Mouse (Mus musculus) monocyte, adult 59 days (primary cell): ENCODE results near the gene Rnase1. TPM values are rescaled to one million over a fixed set of nuclear protein-coding genes. Genes with fewer than 3 reads are reported as not detected.

Source experiments
- total RNA-seq, 2 experiments: library from RNA; stranded (reverse); gene quantifications; one replicate each; pipeline ENCODE4 v1.2.4; 2023

Gene Rnase1
- total RNA-seq, result under 1 TPM; 0.50 to 0.73 TPM

DNA sequence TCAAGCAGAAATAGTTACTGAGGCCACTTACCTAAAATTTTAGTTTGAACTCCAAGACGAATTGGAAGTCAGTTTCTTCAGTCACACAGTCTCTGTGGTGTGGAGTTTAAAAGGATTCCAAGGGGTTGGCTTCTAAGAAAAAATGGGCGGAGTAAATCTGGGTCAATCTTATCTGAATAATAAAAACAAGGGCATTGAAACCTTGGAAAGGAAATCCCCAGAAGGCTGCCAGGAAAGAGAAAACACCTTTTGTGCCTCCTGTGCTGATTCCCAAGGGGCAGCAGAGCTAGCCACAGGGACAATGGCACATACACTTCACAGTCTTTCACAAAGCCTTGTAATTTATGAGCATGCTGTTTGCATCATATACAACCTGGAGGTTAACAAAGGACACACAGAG is at the start of gene Rnase1:
Gene Rnase1 (minus strand): TSS at position 101 of the 400 bp plus-strand sequence.

GRCm38 (mm10) chr14:51161976-51162375 is 15.4 kb upstream of the Rnase1 start, which contains the start of gene Rnase2b:
Rnase2b (plus strand) TSS chr14:51162260.

DNA sequence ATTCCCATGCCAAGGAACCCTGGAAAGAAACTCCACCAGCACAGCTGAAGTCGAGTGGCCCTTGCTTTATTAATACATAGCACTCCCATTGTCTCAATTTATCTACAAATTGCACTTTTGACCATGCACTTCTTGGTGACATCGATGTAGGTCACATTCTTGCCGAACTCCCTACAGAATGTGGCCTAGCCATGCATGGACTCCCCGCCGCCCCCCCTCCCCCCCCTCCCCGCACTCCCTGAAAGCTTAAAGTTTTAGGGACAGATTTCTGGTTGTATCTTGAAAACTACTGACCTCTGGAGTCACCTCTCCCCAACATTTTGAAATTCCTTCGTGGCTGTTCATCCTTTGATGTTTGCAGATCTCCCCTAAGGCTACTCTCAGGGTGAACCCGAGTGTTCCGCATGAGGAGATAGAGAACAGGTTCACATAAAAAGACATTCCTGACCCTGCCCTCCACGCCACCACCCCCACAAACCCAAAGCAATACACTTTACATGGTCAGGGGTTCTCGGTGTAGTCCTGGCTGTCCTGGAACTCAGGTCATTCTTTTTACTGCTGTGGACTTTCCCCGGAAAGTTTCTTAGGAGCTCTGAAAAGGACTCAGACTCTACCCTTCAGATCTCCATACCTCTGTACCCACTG is 32.5 kb downstream of the Rnase1 start, which contains the start of gene Eddm3b:
Gene Eddm3b (plus strand): TSS at position 511 of the 645 bp plus-strand sequence.

Other genes with a start within 250 kb of the Rnase1 start
- gene Klhl33, start 249.3 kb downstream of the Rnase1 start, total RNA-seq, result under 1 TPM; 0.79 to 0.94 TPM
- 10 to 100 TPM; 43.9 to 48.1 TPM for gene Osgep, start 221.9 kb downstream of the Rnase1 start, total RNA-seq
- 10 to 100 TPM; 26.9 to 33.2 TPM for gene Apex1, start 221.8 kb downstream of the Rnase1 start, total RNA-seq
- gene Pip4p1, start 215.9 kb downstream of the Rnase1 start, total RNA-seq, result 100 to 1,000 TPM; 146 TPM
- gene Pnp, start 215.7 kb downstream of the Rnase1 start, total RNA-seq, result 10 to 100 TPM; 71.3 to 77.4 TPM
- 10 to 100 TPM; 60.0 to 85.2 TPM for gene Gm49342, start 202.3 kb downstream of the Rnase1 start, total RNA-seq
- gene Pnp2, start 190.8 kb downstream of the Rnase1 start, total RNA-seq, result 1 to 10 TPM; 3.4 to 4.7 TPM
- not detected for gene Rnase10, start 139.0 kb downstream of the Rnase1 start, total RNA-seq
- not detected for gene Rnase9, start 104.9 kb downstream of the Rnase1 start, total RNA-seq
- not detected for gene Rnase11, start 96.6 kb downstream of the Rnase1 start, total RNA-seq
- gene Rnase12, start 89.1 kb downstream of the Rnase1 start, total RNA-seq, result 1 to 10 TPM; 1.8 to 3.1 TPM
- gene Olfr750, start 72.3 kb downstream of the Rnase1 start, total RNA-seq, result not detected
- 10 to 100 TPM; 19.2 to 20.8 TPM for gene Rnase4, start 55.7 kb downstream of the Rnase1 start, total RNA-seq
- gene Ang, start 55.6 kb downstream of the Rnase1 start, total RNA-seq, result 1 to 10 TPM; 8.5 to 9.2 TPM
- gene Eddm3b, start 32.4 kb downstream of the Rnase1 start, total RNA-seq, result not detected
- gene Rnase6, start 22.9 kb downstream of the Rnase1 start, total RNA-seq, result 100 to 1,000 TPM; 121 to 138 TPM
- 1 to 10 TPM; 1.2 to 1.4 TPM for gene Rnase2b, start 15.5 kb upstream of the Rnase1 start, total RNA-seq
- not detected for gene Ang2, start 52.4 kb upstream of the Rnase1 start, total RNA-seq
- gene Ear14, start 56.6 kb upstream of the Rnase1 start, total RNA-seq, result not detected
- 10 to 100 TPM; 33.8 to 34.0 TPM for gene Rnase2a, start 109.3 kb upstream of the Rnase1 start, total RNA-seq
- gene Gm7247, start 215.0 kb upstream of the Rnase1 start, total RNA-seq, result not detected